14 mouse cellular contexts compared by ENCODE assay signal in genomic region chr6:39297079-39297478, GRCm38 (mm10).
"Had no signal": no experiment of that assay in that cellular context is flagged by ENCODE, and none has a peak within 500 bp of the region (broad histone marks: within the 10 kb centered on the region; RNA-seq: fewer than 3 reads in every experiment).

No protein-coding gene starts in this region.

- H3K36me3 ChIP-seq: lung, embryonic 15.5 days; midbrain, embryonic 13.5 days; midbrain, embryonic 15.5 days; neural tube, embryonic 12.5 days; stomach, embryonic 15.5 days had no signal

- H3K27ac ChIP-seq: lung, embryonic 15.5 days; macrophage; midbrain, embryonic 13.5 days; midbrain, embryonic 15.5 days; neural tube, embryonic 12.5 days; stomach, embryonic 15.5 days; stomach, postnatal 0 days had no signal

- H3K27me3 ChIP-seq: lung, embryonic 15.5 days; midbrain, embryonic 13.5 days; midbrain, embryonic 15.5 days; neural tube, embryonic 12.5 days; stomach, embryonic 15.5 days had no signal

- DNase-seq: lung, adult 2 months; lung, postnatal 14 days; lung, postnatal 36 days; right cerebral cortex, postnatal 14 days; thymus, adult 2 months had no signal

- H3K4me3 ChIP-seq: lung, embryonic 15.5 days; megakaryocyte, embryonic 14.5 days; midbrain, embryonic 13.5 days; midbrain, embryonic 15.5 days; neural tube, embryonic 12.5 days; stomach, embryonic 15.5 days had no signal

- H3K4me1 ChIP-seq: midbrain, embryonic 15.5 days; stomach, embryonic 15.5 days had no signal

- ATAC-seq: lung, postnatal 0 days; midbrain, embryonic 13.5 days; midbrain, embryonic 15.5 days had no signal

- H3K9me3 ChIP-seq: lung, embryonic 15.5 days; midbrain, embryonic 13.5 days; midbrain, embryonic 15.5 days; neural tube, embryonic 12.5 days; stomach, embryonic 15.5 days had no signal
